In genomic region chr3:32535692-32536091, GRCm38 (mm10) we compare ENCODE assay signal across 26 mouse cellular contexts. TPM values are rescaled to one million over a fixed set of nuclear protein-coding genes. Genes with fewer than 3 reads are reported as not detected.
DNase-seq lines count a peak whose midpoint lies in the region; ATAC-seq lines count a peak whose summit lies in the region.
"Had no signal": no experiment of that assay in that cellular context is flagged by ENCODE, and none has a peak within 500 bp of the region (broad histone marks: within the 10 kb centered on the region; RNA-seq: fewer than 3 reads in every experiment).

No protein-coding gene starts in this region.

- no peaks in the 10 kb centered on the region for H3K27me3 ChIP-seq in liver, embryonic 12.5 days (replicated peaks)
- H3K27me3 ChIP-seq in liver, embryonic 15.5 days = no peaks in the 10 kb centered on the region
- H3K27me3 ChIP-seq: embryonic facial prominence, embryonic 12.5 days; forebrain, embryonic 12.5 days; heart, embryonic 13.5 days; hindbrain, embryonic 13.5 days; intestine, embryonic 15.5 days had no signal

- peak overlapping the region; percentile 30; the same call in 1 of the 2 replicates for H3K4me2 ChIP-seq in liver, embryonic 12.5 days
- 0 out of 2 replicates have a peak overlapping the region, but pooled peaks have one; percentile 16 for H3K4me2 ChIP-seq in liver, embryonic 15.5 days
- H3K4me2 ChIP-seq: embryonic facial prominence, embryonic 12.5 days; forebrain, embryonic 12.5 days; heart, embryonic 13.5 days; hindbrain, embryonic 13.5 days; intestine, embryonic 15.5 days had no signal

- peaks cover 73% of the 10 kb centered on the region for H3K36me3 ChIP-seq in liver, embryonic 12.5 days
- H3K36me3 ChIP-seq in liver, embryonic 15.5 days (replicated peaks) = peaks cover 66% of the 10 kb centered on the region
- H3K36me3 ChIP-seq: intestine, embryonic 15.5 days had no signal

- H3K27ac ChIP-seq in liver, embryonic 12.5 days = peak overlapping the region; percentile 68
- no peak overlapping the region; the same call in none of the 2 replicates for H3K27ac ChIP-seq in liver, embryonic 15.5 days (replicated peaks)
- H3K27ac ChIP-seq: embryonic facial prominence, embryonic 12.5 days; forebrain, embryonic 12.5 days; heart, embryonic 13.5 days; hindbrain, embryonic 13.5 days; hindbrain, postnatal 0 days; intestine, embryonic 15.5 days had no signal

- peaks cover 41% of the 10 kb centered on the region for H3K4me1 ChIP-seq in liver, embryonic 12.5 days
- peaks cover 28% of the 10 kb centered on the region for H3K4me1 ChIP-seq in liver, embryonic 15.5 days (replicated peaks)
- H3K4me1 ChIP-seq: forebrain, embryonic 12.5 days had no signal

- no peak for DNase-seq in liver
- DNase-seq in retina, postnatal 1 day = no peak
- no peak for DNase-seq in adrenal gland, postnatal 10 days
- DNase-seq: adrenal gland, postnatal 36 days; B cell, adult 2 months; cerebellum, adult 11 months; cerebellum, adult 8-10 months; cerebellum, postnatal 14 days; gastrocnemius, postnatal 14 days; heart, postnatal 4 days had no signal

- no peaks in the 10 kb centered on the region for H3K9me3 ChIP-seq in liver, embryonic 12.5 days (replicated peaks)
- no peaks in the 10 kb centered on the region for H3K9me3 ChIP-seq in liver, embryonic 15.5 days (replicated peaks)
- H3K9me3 ChIP-seq: embryonic facial prominence, embryonic 12.5 days; forebrain, embryonic 12.5 days; G1E; heart, embryonic 13.5 days; hindbrain, embryonic 13.5 days; intestine, embryonic 15.5 days had no signal

- H3K4me3 ChIP-seq in liver, embryonic 12.5 days = no peak overlapping the region
- H3K4me3 ChIP-seq in liver, embryonic 15.5 days (replicated peaks) = no peak overlapping the region
- H3K4me3 ChIP-seq: embryonic facial prominence, embryonic 12.5 days; forebrain, embryonic 12.5 days; heart, embryonic 13.5 days; hindbrain, embryonic 13.5 days; intestine, embryonic 15.5 days had no signal

- peak; percentile 83 for ATAC-seq in liver, embryonic 12.5 days
- ATAC-seq in common myeloid progenitor, adult 5-6 weeks (replicated peaks; ENCODE audit: low read depth, poor library complexity, severe bottlenecking) = 0 out of 2 replicates have a peak, but pooled peaks have one; percentile 25
- peak; percentile 61; the same call in 1 of the 2 replicates for ATAC-seq in liver, embryonic 15.5 days (ENCODE audit: insufficient read depth)
- no peak for ATAC-seq in activated CD4-positive, CD25-positive, alpha-beta regulatory T cell, adult 4 months
- ATAC-seq: CD4-positive, CD25-positive, alpha-beta regulatory T cell, adult 4 months; forebrain, embryonic 16.5 days; hindbrain, postnatal 0 days; intestine, embryonic 15.5 days had no signal

- H3K9ac ChIP-seq in liver, embryonic 12.5 days = no peak overlapping the region
- no peak overlapping the region for H3K9ac ChIP-seq in liver, embryonic 15.5 days
- H3K9ac ChIP-seq: embryonic facial prominence, embryonic 12.5 days; forebrain, embryonic 12.5 days; heart, embryonic 13.5 days; hindbrain, embryonic 13.5 days; intestine, embryonic 15.5 days had no signal

- 13% methylated on average over 1 of the region's 1 CpGs for WGBS in liver, embryonic 12.5 days (ENCODE audit: insufficient replicate concordance)
- WGBS in liver, embryonic 15.5 days (ENCODE audit: insufficient replicate concordance) = 15% methylated on average over 1 of the region's 1 CpGs

RNA-seq across cellular contexts. Expression of gene Mfn1, which starts 6.4 kb away (rescaled TPM):
- polyA plus RNA-seq in liver, embryonic 12.5 days (2016; fragmentation: Nextera tagmentation; extraction: Ambion mirVana) = 28.0 and 33.4 TPM in 2 replicates
- total RNA-seq in common myeloid progenitor, adult 5-6 weeks (2017) = 32.8 and 48.1 TPM in 2 replicates
- 12.5 and 13.1 TPM in 2 replicates for polyA plus RNA-seq in liver, embryonic 15.5 days (2015; fragmentation: Nextera tagmentation; extraction: Ambion mirVana)
- 100 to 1,000 TPM in 1 of 2 experiments, 10 to 100 TPM in 1; 90.5 to 101 TPM for total RNA-seq in adrenal gland, postnatal 10 days (2021)
- 1 to 10 TPM; 6.1 to 9.9 TPM for polyA plus RNA-seq in activated CD4-positive, CD25-positive, alpha-beta regulatory T cell, adult 4 months (2017; shearing (Covaris generic))

RNA-seq across cellular contexts. Expression of gene Zfp639, which starts 25.6 kb away (rescaled TPM):
- polyA plus RNA-seq in liver, embryonic 12.5 days (2016; fragmentation: Nextera tagmentation; extraction: Ambion mirVana) = 29.8 and 31.8 TPM in 2 replicates
- total RNA-seq in common myeloid progenitor, adult 5-6 weeks (2017) = 48.8 and 58.3 TPM in 2 replicates
- 14.7 and 15.1 TPM in 2 replicates for polyA plus RNA-seq in liver, embryonic 15.5 days (2015; fragmentation: Nextera tagmentation; extraction: Ambion mirVana)
- total RNA-seq in adrenal gland, postnatal 10 days (2021) = 10 to 100 TPM; 35.2 to 40.1 TPM
- polyA plus RNA-seq in activated CD4-positive, CD25-positive, alpha-beta regulatory T cell, adult 4 months (2017; shearing (Covaris generic)) = 10 to 100 TPM; 24.1 to 26.4 TPM

RNA-seq across cellular contexts. Expression of gene Kcnmb3, which starts 43.7 kb away (rescaled TPM):
- not detected in 2 replicates for polyA plus RNA-seq in liver, embryonic 12.5 days (2016; fragmentation: Nextera tagmentation; extraction: Ambion mirVana)
- not detected in 2 replicates for total RNA-seq in common myeloid progenitor, adult 5-6 weeks (2017)
- not detected in 2 replicates for polyA plus RNA-seq in liver, embryonic 15.5 days (2015; fragmentation: Nextera tagmentation; extraction: Ambion mirVana)
- total RNA-seq in adrenal gland, postnatal 10 days (2021) = under 1 TPM; 0.39 to 0.61 TPM
- under 1 TPM; 0.46 to 0.52 TPM for polyA plus RNA-seq in activated CD4-positive, CD25-positive, alpha-beta regulatory T cell, adult 4 months (2017; shearing (Covaris generic))
- total RNA-seq: adrenal gland, adult 18-20 months; G1E; gastrocnemius, postnatal 14 days; granulocyte monocyte progenitor cell, adult 5-6 weeks; hindbrain, postnatal 0 days had no signal
- polyA plus RNA-seq: cortical plate, adult 2 months; forebrain, embryonic 12.5 days; G1E; hindbrain, embryonic 13.5 days; hindbrain, postnatal 0 days; intestine, embryonic 15.5 days had no signal
